Mouse (Mus musculus) brain, embryonic 14.5 days (tissue): ENCODE results near the gene Fancd2.

Experiments
- CTCF ChIP-seq: fragments of 200-500 bp; IDR thresholded peaks from 2 replicates; pipeline ENCODE4 v1.5.1; 2012; ENCODE audit warnings: inconsistent platforms, mild to moderate bottlenecking, moderate library complexity, borderline replicate concordance; ENCODE audit not compliant: insufficient read depth, insufficient read length; ENCODE audit errors: extremely low read depth
- POLR2A ChIP-seq: fragments of 200-500 bp; IDR thresholded peaks from 2 replicates; pipeline ENCODE4 v1.6.1; 2012; ENCODE audit warnings: mild to moderate bottlenecking, inconsistent platforms, borderline replicate concordance; ENCODE audit not compliant: poor library complexity, insufficient read depth, insufficient read length, severe bottlenecking; ENCODE audit errors: extremely low read depth

DNA sequence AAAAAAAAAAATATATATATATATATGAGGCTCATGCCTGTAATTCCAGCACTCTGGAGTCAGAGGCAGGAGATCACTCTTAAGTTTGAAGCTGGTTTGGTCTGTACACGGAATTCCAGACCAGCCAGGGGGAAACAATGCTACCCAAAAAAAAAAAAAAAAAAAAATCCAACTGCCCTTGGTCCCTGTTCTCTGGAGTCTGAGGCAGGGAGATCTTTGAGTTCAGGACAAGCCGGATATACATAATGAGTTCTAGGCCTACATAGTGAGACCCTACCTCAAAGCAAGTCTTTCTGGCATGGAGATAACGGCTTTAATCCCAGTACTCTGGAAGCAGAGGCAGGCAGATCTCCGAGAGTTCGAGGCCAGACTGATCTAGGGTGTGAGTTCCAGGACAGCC is 91.9 kb downstream of the Fancd2 start:
- TF ChIP-seq POLR2A, result no peak
- TF ChIP-seq CTCF, result no peak
